Mouse (Mus musculus) thymus, adult 2 months (tissue): ENCODE data around the gene Tnni3k. TPM values are rescaled to one million over a fixed set of nuclear protein-coding genes. Genes with fewer than 3 reads are reported as not detected.

Experiments
- DNase-seq: peaks from one replicate; pipeline ENCODE4 v3.0.0; 2021
- H3K27ac ChIP-seq: fragments of 200-500 bp; 2 replicates; pipeline ENCODE4 v1.5.1; 2012; ENCODE audit warnings: low read length, control low read depth; ENCODE audit not compliant: control insufficient read depth, insufficient read depth
- H3K27me3 ChIP-seq: fragments of 200-500 bp; 2 replicates; pipeline ENCODE4 v1.6.1; 2012; ENCODE audit warnings: mild to moderate bottlenecking, low read length, moderate library complexity, mixed read lengths; ENCODE audit not compliant: control insufficient read depth, insufficient read depth
- H3K36me3 ChIP-seq: fragments of 200-500 bp; 2 replicates; pipeline ENCODE4 v1.6.1; 2012; ENCODE audit warnings: mild to moderate bottlenecking, low read length, moderate library complexity; ENCODE audit not compliant: control insufficient read depth, insufficient read depth
- H3K4me1 ChIP-seq: fragments of 200-500 bp; replicated peaks from 2 replicates; pipeline ENCODE4 v1.6.1; 2012; ENCODE audit warnings: low read length; ENCODE audit not compliant: control insufficient read depth, insufficient read depth
- H3K4me3 ChIP-seq: fragments of 200-500 bp; 2 replicates; pipeline ENCODE4 v1.5.1; 2012; ENCODE audit warnings: mild to moderate bottlenecking, low read length, control low read depth, moderate library complexity; ENCODE audit not compliant: control insufficient read depth, insufficient read depth
- CTCF ChIP-seq: fragments of 200-500 bp; IDR thresholded peaks from 2 replicates; pipeline ENCODE4 v1.5.1; 2012; ENCODE audit warnings: mild to moderate bottlenecking, control low read depth, low read length, moderate library complexity, borderline replicate concordance; ENCODE audit not compliant: control insufficient read depth, poor library complexity, insufficient read depth; ENCODE audit errors: extremely low read depth
- POLR2A ChIP-seq: fragments of 200-500 bp; IDR thresholded peaks from 2 replicates; pipeline ENCODE4 v1.6.1; 2012; ENCODE audit warnings: mild to moderate bottlenecking, low read length, control low read depth, moderate library complexity; ENCODE audit not compliant: control insufficient read depth, poor library complexity, insufficient read depth; ENCODE audit errors: extremely low read depth
- WGBS: fragments of 180-500 bp; shearing (Covaris S2); methylation state at CpG from one replicate; pipeline ENCODE4 v1.1.7; 2018; 5-methylcytosine and 5-hydroxymethylcytosine counted together
- polyA plus RNA-seq: library from polyadenylated mRNA; depleted of rRNA; stranded (reverse); fragments of >200 nt; gene quantifications from 2 replicates; pipeline ENCODE4 v1.2.3, GENCODE M21; 2012

Tnni3k gene
- polyA plus RNA-seq, 1 experiment = 3.4 TPM

DNA sequence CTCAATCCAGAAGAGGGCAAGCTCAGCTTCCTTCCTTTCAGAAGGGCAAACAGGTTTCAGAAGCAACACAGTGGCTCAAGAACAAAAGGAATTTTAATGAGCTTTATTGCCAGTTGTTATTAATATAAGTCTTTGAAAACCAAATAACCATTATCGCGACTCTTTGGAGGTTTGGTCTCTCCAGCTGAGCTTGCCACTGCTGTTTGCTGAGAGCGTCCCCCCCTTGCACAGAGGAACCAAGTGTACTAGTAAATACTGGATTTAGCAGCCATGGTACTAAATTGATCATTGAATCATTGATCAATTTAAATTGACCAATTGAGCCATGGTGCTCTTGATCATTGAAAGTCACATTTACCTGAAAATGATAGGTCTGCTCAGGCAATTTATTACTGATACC, 202.9 kb downstream of the Tnni3k start:
- Histone ChIP-seq H3K4me3 (no peak overlapping the region), H3K36me3 (no peaks in the 10 kb centered on the region), H3K4me1 (no peaks in the 10 kb centered on the region), H3K27me3 (no peaks in the 10 kb centered on the region), H3K27ac (no peak overlapping the region)
- no peak for TF ChIP-seq CTCF
- TF ChIP-seq POLR2A = no peak
- DNase-seq = no peak
- 91% methylated on average over 3 of the region's 3 CpGs for WGBS

DNA sequence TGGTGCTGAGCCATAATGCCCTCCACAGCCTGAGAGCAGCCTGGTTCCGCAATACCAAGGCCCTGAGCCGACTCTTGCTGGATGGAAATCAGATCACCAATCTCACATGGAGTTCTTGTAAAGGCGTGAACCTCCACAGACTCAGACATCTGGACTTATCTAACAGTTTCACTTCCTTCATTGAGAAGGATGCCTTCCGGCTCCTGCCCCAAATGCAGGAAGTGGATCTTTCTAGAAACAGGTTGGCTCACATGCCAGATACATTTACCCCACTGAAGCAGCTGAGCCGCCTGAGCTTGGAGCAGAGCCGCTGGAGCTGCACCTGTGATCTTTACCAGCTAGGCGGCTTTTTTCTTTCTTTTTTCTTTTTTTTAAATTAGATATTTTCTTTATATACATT, 213.0 kb downstream of the Tnni3k start:
- Histone ChIP-seq H3K36me3 (no peaks in the 10 kb centered on the region), H3K27me3 (no peaks in the 10 kb centered on the region), H3K4me1 (no peaks in the 10 kb centered on the region), H3K4me3 (no peak overlapping the region), H3K27ac (no peak overlapping the region)
- WGBS = 69% methylated on average over 7 of the region's 7 CpGs
- TF ChIP-seq CTCF (no peak), POLR2A (no peak)
- no peak for DNase-seq

DNA sequence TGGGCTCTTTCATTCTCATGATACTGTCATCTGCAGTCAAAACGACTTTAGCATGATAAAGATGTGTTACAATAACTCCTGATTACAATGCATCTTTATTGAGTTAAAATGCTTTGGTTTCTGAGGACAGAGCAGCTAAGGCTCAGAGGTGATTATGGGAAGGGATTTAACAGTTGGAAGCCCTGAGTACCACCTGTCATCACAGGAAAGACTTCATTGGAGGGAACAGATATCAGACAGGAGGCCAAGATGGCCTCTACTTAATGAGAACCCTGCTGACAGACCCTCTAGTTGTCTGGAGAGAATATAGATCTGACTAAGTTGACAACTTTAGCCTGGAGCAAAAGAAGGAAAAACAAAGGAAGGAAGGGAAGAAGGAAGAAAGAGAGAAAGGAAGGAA, 214.1 kb downstream of the Tnni3k start:
- no peak for TF ChIP-seq POLR2A
- no peak for TF ChIP-seq CTCF
- H3K4me3 ChIP-seq = no peak overlapping the region
- H3K4me1 ChIP-seq = no peaks in the 10 kb centered on the region
- no peaks in the 10 kb centered on the region for H3K36me3 ChIP-seq
- no peak for DNase-seq
- no peaks in the 10 kb centered on the region for H3K27me3 ChIP-seq
- H3K27ac ChIP-seq = no peak overlapping the region
- 63% methylated on average over 1 of the region's 1 CpGs for WGBS

DNA sequence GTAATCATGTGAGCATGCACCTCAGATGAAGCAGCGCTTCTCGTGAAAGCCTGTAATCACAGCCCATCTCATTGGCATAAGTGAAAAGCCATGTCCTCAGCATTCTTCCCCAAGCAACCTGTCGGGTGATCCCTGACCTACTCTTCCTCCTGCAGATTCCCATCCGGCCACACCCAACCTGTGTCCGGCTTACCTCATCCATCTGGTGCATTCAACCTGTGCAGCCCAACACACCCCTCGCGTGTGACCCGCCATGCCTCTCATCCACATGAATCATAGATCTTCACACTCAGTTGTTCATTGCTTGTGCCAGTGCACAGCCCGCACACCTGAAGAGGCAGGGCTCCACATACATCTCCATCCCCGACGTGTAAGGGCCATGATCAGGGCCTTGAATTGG, 217.3 kb downstream of the Tnni3k start:
- 96% methylated on average over 11 of the region's 11 CpGs for WGBS
- no peak for TF ChIP-seq CTCF
- TF ChIP-seq POLR2A = no peak
- H3K4me1 ChIP-seq = no peaks in the 10 kb centered on the region
- H3K27me3 ChIP-seq = no peaks in the 10 kb centered on the region
- DNase-seq = no peak
- no peak overlapping the region for H3K27ac ChIP-seq
- H3K4me3 ChIP-seq = no peak overlapping the region
- no peaks in the 10 kb centered on the region for H3K36me3 ChIP-seq

- 77% methylated on average over 3 of the region's 3 CpGs for WGBS
- H3K4me3 ChIP-seq = no peak overlapping the region
- no peaks in the 10 kb centered on the region for H3K27me3 ChIP-seq
- no peaks in the 10 kb centered on the region for H3K36me3 ChIP-seq
- no peak for TF ChIP-seq POLR2A
- no peak for TF ChIP-seq CTCF
- no peaks in the 10 kb centered on the region for H3K4me1 ChIP-seq
- no peak for DNase-seq
- no peak overlapping the region for H3K27ac ChIP-seq
Measured at GRCm38 (mm10) chr3:154836137-154836536, 219.1 kb downstream of the Tnni3k start.

DNA sequence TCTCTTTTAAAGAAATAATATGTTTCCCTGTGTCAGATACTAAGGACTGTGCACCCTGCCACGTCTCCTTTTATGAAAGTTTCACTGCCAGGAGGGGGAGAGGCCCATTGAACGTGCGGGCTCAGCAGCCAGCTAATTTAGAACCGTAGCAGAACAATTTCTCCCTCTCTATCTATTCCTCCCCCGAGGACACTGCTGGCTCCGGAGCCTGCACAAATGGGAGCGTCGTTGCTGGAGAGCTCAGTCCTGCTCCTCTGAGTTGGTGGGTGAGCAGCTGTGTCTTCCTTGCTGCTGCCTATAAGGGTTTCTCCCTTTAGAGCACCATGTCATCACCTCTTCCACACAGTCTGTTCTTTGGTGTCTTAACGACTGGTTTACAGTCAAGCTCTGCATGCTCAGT, 220.8 kb downstream of the Tnni3k start:
- Histone ChIP-seq H3K4me3 (no peak overlapping the region), H3K27me3 (no peaks in the 10 kb centered on the region), H3K27ac (no peak overlapping the region), H3K36me3 (no peaks in the 10 kb centered on the region), H3K4me1 (no peaks in the 10 kb centered on the region)
- 91% methylated on average over 9 of the region's 9 CpGs for WGBS
- TF ChIP-seq CTCF (no peak), POLR2A (no peak)
- DNase-seq = no peak

DNA sequence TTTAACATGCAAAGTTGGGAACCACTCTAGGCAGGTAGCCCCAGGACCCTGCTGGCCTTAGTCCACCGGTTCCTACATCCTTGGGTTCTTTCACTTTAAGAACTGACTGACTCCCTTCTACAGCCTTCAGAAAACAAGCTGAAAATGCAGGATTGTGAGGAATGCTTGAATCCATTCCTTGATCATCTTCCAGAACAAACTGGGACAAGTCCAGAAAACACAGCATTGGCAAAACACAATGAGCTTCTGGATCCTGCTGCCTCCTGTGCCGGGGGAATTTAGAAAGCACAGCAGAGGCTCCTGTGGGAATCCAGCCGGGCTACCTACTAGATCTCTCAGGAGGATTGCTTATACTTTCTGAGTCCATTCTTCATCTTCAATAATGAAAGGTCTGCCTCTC, 229.5 kb downstream of the Tnni3k start:
- 78% methylated on average over 3 of the region's 3 CpGs for WGBS
- Histone ChIP-seq H3K36me3 (no peaks in the 10 kb centered on the region), H3K27me3 (no peaks in the 10 kb centered on the region), H3K4me1 (no peaks in the 10 kb centered on the region), H3K4me3 (no peak overlapping the region), H3K27ac (no peak overlapping the region)
- TF ChIP-seq CTCF (no peak), POLR2A (no peak)
- no peak for DNase-seq
